Mouse (Mus musculus) layer of hippocampus, adult 11-12 months (tissue): ENCODE measurements around the gene Gcgr.
A peak's percentile ranks its signal among the peaks of the same experiment; 100 is the strongest.
"Not testable (repeated sequence)": the region's sequence is repeated elsewhere in the genome, so short reads cannot be mapped to it uniquely, and the experiment has no call there.

Source experiments
- DNase-seq: peaks from one replicate; pipeline ENCODE4 v3.0.0; 2022; ENCODE audit warnings: low spot score

Gene Gcgr

GRCm38 (mm10) chr11:120506899-120507298 is 23.6 kb upstream of the Gcgr start:
- DNase-seq: no peak

- no peak for DNase-seq
Measured at GRCm38 (mm10) chr11:120507611-120508289, 22.7 kb upstream of the Gcgr start.

GRCm38 (mm10) chr11:120508290-120508870 is 22.1 kb upstream of the Gcgr start:
- no peak for DNase-seq

GRCm38 (mm10) chr11:120509940-120510339 is 20.6 kb upstream of the Gcgr start:
- DNase-seq: no peak

- no peak for DNase-seq
Measured at GRCm38 (mm10) chr11:120510375-120511030, 20.0 kb upstream of the Gcgr start.

GRCm38 (mm10) chr11:120512790-120513453 is 17.6 kb upstream of the Gcgr start:
- no peak for DNase-seq

- DNase-seq: not testable (repeated sequence)
Measured at GRCm38 (mm10) chr11:120514262-120514661, 16.2 kb upstream of the Gcgr start.

- peak; percentile 84 for DNase-seq
Measured at GRCm38 (mm10) chr11:120515611-120516010, 14.9 kb upstream of the Gcgr start.

GRCm38 (mm10) chr11:120517147-120517546 is 13.4 kb upstream of the Gcgr start:
- DNase-seq: no peak

- DNase-seq: peak; percentile 67
Measured at GRCm38 (mm10) chr11:120518027-120518426, 12.5 kb upstream of the Gcgr start.

GRCm38 (mm10) chr11:120518558-120518957 is 11.9 kb upstream of the Gcgr start:
- DNase-seq: no peak

GRCm38 (mm10) chr11:120519738-120520137 is 10.8 kb upstream of the Gcgr start:
- DNase-seq: peak; percentile 28

- DNase-seq: no peak
Measured at GRCm38 (mm10) chr11:120520498-120520897, 10.0 kb upstream of the Gcgr start.

GRCm38 (mm10) chr11:120520967-120521540 is 9.4 kb upstream of the Gcgr start:
- DNase-seq: no peak

- DNase-seq: no peak
Measured at GRCm38 (mm10) chr11:120522581-120522980, 7.9 kb upstream of the Gcgr start.

- DNase-seq: no peak
Measured at GRCm38 (mm10) chr11:120525959-120526358, 4.5 kb upstream of the Gcgr start.

GRCm38 (mm10) chr11:120527690-120528354 is 2.7 kb upstream of the Gcgr start:
- no peak for DNase-seq

- no peak for DNase-seq
Measured at GRCm38 (mm10) chr11:120528903-120529302, 1.6 kb upstream of the Gcgr start.

- DNase-seq: no peak
Measured at GRCm38 (mm10) chr11:120531646-120532045, 1.1 kb downstream of the Gcgr start.

- no peak for DNase-seq
Measured at GRCm38 (mm10) chr11:120534093-120534492, 3.6 kb downstream of the Gcgr start.

GRCm38 (mm10) chr11:120535145-120535544 is 4.6 kb downstream of the Gcgr start:
- DNase-seq: no peak

GRCm38 (mm10) chr11:120535804-120536203 is 5.3 kb downstream of the Gcgr start:
- DNase-seq: no peak
